16 mouse cellular contexts compared by ENCODE assay signal in genomic region chr3:60568801-60569568, GRCm38 (mm10).
DNase-seq lines count a peak whose midpoint lies in the region; ATAC-seq and TF ChIP-seq lines count a peak whose summit lies in the region.
"Had no signal": no experiment of that assay in that cellular context is flagged by ENCODE, and none has a peak within 500 bp of the region (broad histone marks: within the 10 kb centered on the region; RNA-seq: fewer than 3 reads in every experiment).

No protein-coding gene starts in this region.

- no peaks in the 10 kb centered on the region for H3K27me3 ChIP-seq in kidney, adult 2 months (replicated peaks; ENCODE audit: control insufficient read depth, insufficient read depth, low read length)
- no peaks in the 10 kb centered on the region for H3K27me3 ChIP-seq in G1E (ENCODE audit: insufficient read depth, low read length)
- H3K27me3 ChIP-seq in liver, embryonic 11.5 days (replicated peaks; ENCODE audit: control insufficient read depth, insufficient read depth, low read length): no peaks in the 10 kb centered on the region
- H3K27me3 ChIP-seq in midbrain, embryonic 16.5 days (ENCODE audit: control insufficient read depth, insufficient read depth, low read depth, low read length): no peaks in the 10 kb centered on the region
- H3K27me3 ChIP-seq: midbrain, embryonic 12.5 days; neural tube, embryonic 12.5 days; Patski had no signal

- 57% methylated on average over 6 of the region's 6 CpGs for WGBS in kidney, adult 2 months
- 67% methylated on average over 6 of the region's 6 CpGs for WGBS in liver, embryonic 11.5 days
- 57% methylated on average over 6 of the region's 6 CpGs for WGBS in midbrain, embryonic 16.5 days

- H3K9ac ChIP-seq in liver, embryonic 11.5 days (ENCODE audit: low read depth, low read length): no peak overlapping the region
- H3K9ac ChIP-seq in midbrain, embryonic 16.5 days (ENCODE audit: low read depth, low read length): no peak overlapping the region
- H3K9ac ChIP-seq: midbrain, embryonic 12.5 days; neural tube, embryonic 12.5 days had no signal

- DNase-seq in kidney, adult 2 months: peak; percentile 64
- no peak for DNase-seq in kidney, adult 18-20 months
- DNase-seq in 416B (ENCODE audit: low read depth): peak; percentile 46
- no peak for DNase-seq in G1E (ENCODE audit: low spot score)
- no peak for DNase-seq in liver, embryonic 11.5 days (ENCODE audit: low spot score)
- DNase-seq in embryo, embryonic 9.5 days (ENCODE audit: extremely low spot score): no peak
- DNase-seq: adrenal gland, adult 8-10 months; layer of hippocampus, postnatal 36 days; lung, adult 18-20 months; right cerebral cortex, postnatal 25 days had no signal

- no peak for ATAC-seq in G1E (ENCODE audit: extremely low read depth, insufficient number of reproducible peaks, low FRiP score, poor library complexity, severe bottlenecking)
- ATAC-seq in liver, embryonic 11.5 days (replicated peaks; ENCODE audit: low FRiP score): no peak
- no peak for ATAC-seq in midbrain, embryonic 16.5 days
- ATAC-seq: intestine, postnatal 0 days; Patski had no signal

- H3K36me3 ChIP-seq in kidney, adult 2 months (ENCODE audit: control insufficient read depth, insufficient read depth, low read length): no peaks in the 10 kb centered on the region
- H3K36me3 ChIP-seq in G1E (replicated peaks): peaks cover 42% of the 10 kb centered on the region
- H3K36me3 ChIP-seq in liver, embryonic 11.5 days (ENCODE audit: control insufficient read depth, insufficient read depth, low read length): no peaks in the 10 kb centered on the region
- no peaks in the 10 kb centered on the region for H3K36me3 ChIP-seq in midbrain, embryonic 16.5 days (ENCODE audit: control insufficient read depth, insufficient read depth, low read length)
- H3K36me3 ChIP-seq: embryonic facial prominence, embryonic 10.5 days; midbrain, embryonic 12.5 days; neural tube, embryonic 12.5 days had no signal

- no peak overlapping the region for H3K4me3 ChIP-seq in kidney, adult 2 months (ENCODE audit: insufficient read depth, low read depth, low read length)
- peak overlapping the region; percentile 45; the same call in 1 of the 2 replicates for H3K4me3 ChIP-seq in G1E (ENCODE audit: low read depth, low read length)
- no peak overlapping the region for H3K4me3 ChIP-seq in liver, embryonic 11.5 days (ENCODE audit: low read depth, low read length)
- H3K4me3 ChIP-seq in midbrain, embryonic 16.5 days (ENCODE audit: low read depth, low read length): no peak overlapping the region
- H3K4me3 ChIP-seq: embryonic facial prominence, embryonic 10.5 days; midbrain, embryonic 12.5 days; neural tube, embryonic 12.5 days had no signal

- H3K27ac ChIP-seq in kidney, adult 2 months (ENCODE audit: insufficient read depth, low read depth, low read length): no peak overlapping the region
- peak overlapping the region; percentile 3; the same call in 1 of the 2 replicates for H3K27ac ChIP-seq in liver, embryonic 11.5 days (ENCODE audit: low read depth, low read length)
- no peak overlapping the region for H3K27ac ChIP-seq in midbrain, embryonic 16.5 days (ENCODE audit: low read length)
- H3K27ac ChIP-seq: embryonic facial prominence, embryonic 10.5 days; midbrain, embryonic 12.5 days; neural tube, embryonic 12.5 days had no signal

- no peak overlapping the region for H3K4me2 ChIP-seq in liver, embryonic 11.5 days
- H3K4me2 ChIP-seq in midbrain, embryonic 16.5 days (ENCODE audit: low read length): no peak overlapping the region
- H3K4me2 ChIP-seq: midbrain, embryonic 12.5 days; neural tube, embryonic 12.5 days had no signal

- TF ChIP-seq POLR2A in kidney, adult 2 months (IDR thresholded peaks at IDR 0.05; ENCODE audit: low read depth, low read length): no peak

- peaks cover 11% of the 10 kb centered on the region for H3K4me1 ChIP-seq in kidney, adult 2 months (ENCODE audit: control insufficient read depth, insufficient read depth, low read length)
- peaks cover 83% of the 10 kb centered on the region for H3K4me1 ChIP-seq in G1E (ENCODE audit: insufficient read depth, low read depth, low read length)
- peaks cover 34% of the 10 kb centered on the region for H3K4me1 ChIP-seq in liver, embryonic 11.5 days (replicated peaks; ENCODE audit: control insufficient read depth, insufficient read depth, low read length)
- H3K4me1 ChIP-seq in midbrain, embryonic 16.5 days (ENCODE audit: control insufficient read depth, insufficient read depth, low read length): peaks cover 22% of the 10 kb centered on the region

- no peaks in the 10 kb centered on the region for H3K9me3 ChIP-seq in G1E (replicated peaks)
- H3K9me3 ChIP-seq in liver, embryonic 11.5 days (ENCODE audit: control insufficient read depth, low read length): no peaks in the 10 kb centered on the region
- H3K9me3 ChIP-seq in midbrain, embryonic 16.5 days (replicated peaks; ENCODE audit: control insufficient read depth, low read length, poor library complexity, severe bottlenecking): no peaks in the 10 kb centered on the region
- H3K9me3 ChIP-seq: embryonic facial prominence, embryonic 10.5 days; midbrain, embryonic 12.5 days; neural tube, embryonic 12.5 days had no signal

- TF ChIP-seq CTCF in kidney, adult 2 months (conservative IDR thresholded peaks at IDR 0.05; ENCODE audit: insufficient read depth, insufficient read length, low read depth, low read length): no peak
- TF ChIP-seq CTCF in G1E (IDR thresholded peaks at IDR 0.05; ENCODE audit: low read depth, low read length): no peak

Comparison
In these comparisons a context has a peak if more than half of its experiments do, and no peak if none do; other contexts are left out.
1. DNase-seq: peak in kidney, adult 2 months (single experiment) and 416B (single experiment); none in kidney, adult 18-20 months (single experiment), G1E (single experiment), liver, embryonic 11.5 days (single experiment) and embryo, embryonic 9.5 days (single experiment).